Mouse (Mus musculus): Measurements from ENCODE around the gene B9d1. TPM values are rescaled to one million over a fixed set of nuclear protein-coding genes. Genes with fewer than 3 reads are reported as not detected.
A peak's percentile ranks its signal among the peaks of the same experiment; 100 is the strongest.

Gene B9d1
- polyA plus RNA-seq, 1 experiment: 42.7 TPM

DNA sequence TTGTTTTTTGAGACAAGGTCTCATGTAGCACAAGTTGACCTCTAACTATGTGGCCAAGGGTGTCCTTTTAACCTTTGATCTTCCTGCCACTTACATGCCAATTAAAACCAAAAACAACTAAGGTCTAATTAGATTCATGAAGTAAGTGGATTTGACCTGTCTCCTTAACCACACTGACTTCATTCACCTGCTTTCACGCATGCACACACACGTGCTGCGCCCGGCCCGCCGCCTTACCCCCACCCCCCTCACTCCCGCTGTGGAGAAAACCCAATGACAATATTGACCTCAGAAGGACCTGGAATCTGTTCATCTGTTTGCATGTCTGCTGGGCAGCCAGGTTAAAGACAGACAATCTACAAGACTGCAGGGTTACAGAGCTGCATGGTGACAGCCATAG lies 35.7 kb downstream of the B9d1 start:
- peaks cover 16% of the 10 kb centered on the region for H3K4me1 ChIP-seq (ENCODE audit: control insufficient read depth, insufficient read depth, low read length)
- no peak for TF ChIP-seq CTCF (conservative IDR thresholded peaks at IDR 0.05; ENCODE audit: insufficient read depth, insufficient read length, low read depth, low read length)
- H3K27ac ChIP-seq (ENCODE audit: insufficient read depth, low read depth, low read length): no peak overlapping the region
- WGBS: 43% methylated on average over 7 of the region's 7 CpGs
- DNase-seq: peak; percentile 60
- H3K36me3 ChIP-seq (ENCODE audit: control insufficient read depth, insufficient read depth, low read length): no peaks in the 10 kb centered on the region
- no peaks in the 10 kb centered on the region for H3K27me3 ChIP-seq (replicated peaks; ENCODE audit: control insufficient read depth, insufficient read depth, low read length)
- no peak overlapping the region for H3K4me3 ChIP-seq (ENCODE audit: insufficient read depth, low read depth, low read length)

DNA sequence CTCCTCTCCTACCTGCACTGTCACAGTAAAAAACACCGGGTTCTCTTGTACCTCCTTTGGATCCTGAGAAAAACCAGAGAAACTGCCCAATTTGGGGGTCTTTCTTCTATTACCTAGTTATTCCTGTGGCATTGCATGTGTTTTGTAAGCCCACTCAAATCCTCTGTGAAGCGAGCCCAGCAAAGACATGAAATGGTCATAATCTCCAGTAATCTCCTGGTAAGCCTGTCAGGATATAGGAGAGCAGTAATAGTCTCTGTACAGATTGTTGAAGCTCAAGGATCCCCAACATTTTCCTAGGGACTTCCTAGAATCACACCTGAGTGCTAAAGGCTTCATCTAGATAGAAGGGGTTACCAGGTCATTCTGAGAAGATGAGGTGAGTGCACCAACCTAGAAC lies 36.2 kb downstream of the B9d1 start:
- H3K4me1 ChIP-seq (ENCODE audit: control insufficient read depth, insufficient read depth, low read length): peaks cover 21% of the 10 kb centered on the region
- WGBS: 94% methylated on average over 2 of the region's 2 CpGs
- H3K27ac ChIP-seq (ENCODE audit: insufficient read depth, low read depth, low read length): no peak overlapping the region
- DNase-seq: no peak
- no peak overlapping the region for H3K4me3 ChIP-seq (ENCODE audit: insufficient read depth, low read depth, low read length)
- H3K36me3 ChIP-seq (ENCODE audit: control insufficient read depth, insufficient read depth, low read length): no peaks in the 10 kb centered on the region; the same call in 1 of the 2 replicates
- TF ChIP-seq CTCF (conservative IDR thresholded peaks at IDR 0.05; ENCODE audit: insufficient read depth, insufficient read length, low read depth, low read length) (no peak), POLR2A (IDR thresholded peaks at IDR 0.05; ENCODE audit: low read depth, low read length) (no peak)
- H3K27me3 ChIP-seq (replicated peaks; ENCODE audit: control insufficient read depth, insufficient read depth, low read length): no peaks in the 10 kb centered on the region

DNA sequence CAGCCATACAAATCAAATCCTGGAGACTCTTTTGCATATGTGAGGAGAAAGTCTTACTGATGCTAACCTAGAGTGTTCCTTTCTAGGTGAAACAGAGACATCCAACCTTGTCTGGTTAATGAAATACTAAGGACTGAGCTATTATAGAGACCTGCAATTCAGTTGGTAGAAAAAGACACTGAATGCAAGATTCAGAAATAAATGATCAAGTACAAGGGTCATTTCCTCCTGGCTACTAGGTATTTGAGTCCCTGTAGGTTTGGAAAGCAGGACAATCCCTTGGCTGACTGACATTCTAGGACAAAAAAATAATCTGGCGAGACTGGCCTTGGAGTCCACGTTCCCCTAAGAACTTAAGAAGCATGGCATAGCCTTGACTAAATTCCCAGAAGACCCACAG lies 40.6 kb downstream of the B9d1 start:
- Histone ChIP-seq H3K27ac (ENCODE audit: insufficient read depth, low read depth, low read length) (peak overlapping the region; percentile 35; the same call in 1 of the 2 replicates), H3K27me3 (replicated peaks; ENCODE audit: control insufficient read depth, insufficient read depth, low read length) (no peaks in the 10 kb centered on the region), H3K4me3 (ENCODE audit: insufficient read depth, low read depth, low read length) (no peak overlapping the region), H3K4me1 (ENCODE audit: control insufficient read depth, insufficient read depth, low read length) (peaks cover 24% of the 10 kb centered on the region), H3K36me3 (ENCODE audit: control insufficient read depth, insufficient read depth, low read length) (no peaks in the 10 kb centered on the region; the same call in 1 of the 2 replicates)
- WGBS: 66% methylated on average over 2 of the region's 2 CpGs
- TF ChIP-seq CTCF (conservative IDR thresholded peaks at IDR 0.05; ENCODE audit: insufficient read depth, insufficient read length, low read depth, low read length) (no peak), POLR2A (IDR thresholded peaks at IDR 0.05; ENCODE audit: low read depth, low read length) (no peak)
- peak; percentile 74 for DNase-seq

DNA sequence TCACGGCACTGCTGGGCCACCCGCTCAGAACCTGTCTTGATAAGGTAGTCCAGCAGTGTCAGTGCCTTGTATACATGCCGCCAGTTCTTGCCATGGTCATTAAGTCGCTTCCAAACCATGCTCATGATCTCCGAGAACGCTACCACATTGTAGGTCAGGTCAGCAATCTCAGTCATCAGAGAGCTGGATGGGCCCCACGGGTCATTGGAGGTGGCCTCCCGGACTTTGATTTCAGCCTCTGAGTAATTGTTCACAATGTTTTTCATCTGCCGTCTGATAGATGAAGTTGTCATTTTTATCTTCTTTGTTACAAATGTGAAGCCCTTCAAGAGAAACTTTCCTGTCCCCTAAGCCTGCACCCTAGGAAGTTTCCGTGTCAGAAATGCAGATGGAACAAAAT lies 41.5 kb downstream of the B9d1 start:
- Histone ChIP-seq H3K27me3 (replicated peaks; ENCODE audit: control insufficient read depth, insufficient read depth, low read length) (no peaks in the 10 kb centered on the region), H3K4me3 (ENCODE audit: insufficient read depth, low read depth, low read length) (no peak overlapping the region), H3K36me3 (ENCODE audit: control insufficient read depth, insufficient read depth, low read length) (no peaks in the 10 kb centered on the region; the same call in 1 of the 2 replicates), H3K27ac (ENCODE audit: insufficient read depth, low read depth, low read length) (0 out of 2 replicates have a peak overlapping the region, but pooled peaks have one; percentile 8), H3K4me1 (ENCODE audit: control insufficient read depth, insufficient read depth, low read length) (peaks cover 17% of the 10 kb centered on the region; the same call in 1 of the 2 replicates)
- TF ChIP-seq CTCF (conservative IDR thresholded peaks at IDR 0.05; ENCODE audit: insufficient read depth, insufficient read length, low read depth, low read length): no peak
- TF ChIP-seq POLR2A (IDR thresholded peaks at IDR 0.05; ENCODE audit: low read depth, low read length): no peak
- peak; percentile 69 for DNase-seq
- 59% methylated on average over 10 of the region's 10 CpGs for WGBS

GRCm38 (mm10) chr11:61547710-61548109 lies 42.8 kb downstream of the B9d1 start:
- H3K36me3 ChIP-seq (ENCODE audit: control insufficient read depth, insufficient read depth, low read length): no peaks in the 10 kb centered on the region; the same call in 1 of the 2 replicates
- no peak for DNase-seq
- 93% methylated on average over 4 of the region's 4 CpGs for WGBS
- no peak overlapping the region for H3K27ac ChIP-seq (ENCODE audit: insufficient read depth, low read depth, low read length)
- TF ChIP-seq POLR2A (IDR thresholded peaks at IDR 0.05; ENCODE audit: low read depth, low read length): no peak
- TF ChIP-seq CTCF (conservative IDR thresholded peaks at IDR 0.05; ENCODE audit: insufficient read depth, insufficient read length, low read depth, low read length): no peak
- peaks cover 14% of the 10 kb centered on the region; the same call in 1 of the 2 replicates for H3K4me1 ChIP-seq (ENCODE audit: control insufficient read depth, insufficient read depth, low read length)
- H3K4me3 ChIP-seq (ENCODE audit: insufficient read depth, low read depth, low read length): no peak overlapping the region
- H3K27me3 ChIP-seq (replicated peaks; ENCODE audit: control insufficient read depth, insufficient read depth, low read length): no peaks in the 10 kb centered on the region

- Histone ChIP-seq H3K4me1 (ENCODE audit: control insufficient read depth, insufficient read depth, low read length) (peaks cover 8% of the 10 kb centered on the region; the same call in 1 of the 2 replicates), H3K4me3 (ENCODE audit: insufficient read depth, low read depth, low read length) (no peak overlapping the region), H3K36me3 (ENCODE audit: control insufficient read depth, insufficient read depth, low read length) (no peaks in the 10 kb centered on the region; the same call in 1 of the 2 replicates), H3K27me3 (replicated peaks; ENCODE audit: control insufficient read depth, insufficient read depth, low read length) (no peaks in the 10 kb centered on the region), H3K27ac (ENCODE audit: insufficient read depth, low read depth, low read length) (no peak overlapping the region)
- TF ChIP-seq CTCF (conservative IDR thresholded peaks at IDR 0.05; ENCODE audit: insufficient read depth, insufficient read length, low read depth, low read length): no peak
- no peak for TF ChIP-seq POLR2A (IDR thresholded peaks at IDR 0.05; ENCODE audit: low read depth, low read length)
- DNase-seq: no peak
Measured at GRCm38 (mm10) chr11:61550631-61551030, 45.7 kb downstream of the B9d1 start.

DNA sequence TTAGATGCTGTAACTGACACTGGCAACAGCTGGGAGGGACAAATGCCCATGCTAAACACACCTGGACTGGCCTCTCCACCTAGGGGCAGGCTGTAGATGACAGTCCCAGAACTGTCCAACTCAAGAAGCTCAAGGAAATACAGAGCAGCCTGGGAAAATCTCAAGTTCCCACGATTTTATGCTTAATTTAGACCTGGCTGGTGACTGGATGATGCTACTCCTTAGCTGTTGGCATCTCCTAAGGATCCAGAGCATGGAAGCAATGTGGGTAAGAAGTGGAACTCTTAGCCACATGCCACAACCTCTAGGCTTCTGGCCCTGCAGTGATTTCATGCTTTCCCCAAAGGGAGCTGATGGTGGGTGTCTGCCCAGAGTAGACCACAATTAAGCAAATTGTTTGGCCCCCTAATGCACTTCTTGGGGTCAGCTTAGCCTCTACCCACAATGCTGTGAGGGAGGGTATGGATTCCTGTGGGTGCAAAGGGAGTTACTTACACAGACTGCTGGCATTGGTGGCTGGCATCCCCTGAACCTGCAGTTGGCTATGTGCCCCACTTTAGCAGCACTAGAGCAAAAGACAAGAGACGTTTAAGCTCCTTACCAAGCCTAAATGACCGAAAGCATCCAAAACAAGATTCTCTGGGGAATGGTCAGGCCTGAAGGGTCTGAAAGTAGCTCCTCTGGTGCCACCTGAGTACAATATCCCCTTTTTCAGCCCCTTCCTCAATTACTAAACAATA lies 48.2 kb downstream of the B9d1 start:
- no peaks in the 10 kb centered on the region for H3K36me3 ChIP-seq (ENCODE audit: control insufficient read depth, insufficient read depth, low read length)
- H3K4me3 ChIP-seq (ENCODE audit: insufficient read depth, low read depth, low read length): no peak overlapping the region
- no peaks in the 10 kb centered on the region for H3K4me1 ChIP-seq (ENCODE audit: control insufficient read depth, insufficient read depth, low read length)
- H3K27me3 ChIP-seq (replicated peaks; ENCODE audit: control insufficient read depth, insufficient read depth, low read length): no peaks in the 10 kb centered on the region
- no peak for DNase-seq
- TF ChIP-seq POLR2A (IDR thresholded peaks at IDR 0.05; ENCODE audit: low read depth, low read length) (no peak), CTCF (conservative IDR thresholded peaks at IDR 0.05; ENCODE audit: insufficient read depth, insufficient read length, low read depth, low read length) (no peak)
- H3K27ac ChIP-seq (ENCODE audit: insufficient read depth, low read depth, low read length): no peak overlapping the region
- WGBS: 74% methylated on average over 3 of the region's 3 CpGs
